Mouse (Mus musculus) neutrophil, adult 5-6 weeks (primary cell): ENCODE measurements around the gene Fam78b. TPM values are rescaled to one million over a fixed set of nuclear protein-coding genes. Genes with fewer than 3 reads are reported as not detected.

Source experiments
- ATAC-seq: fragments of 151-379, 151-347 bp; 2 replicates; pipeline ENCODE4 v1.8.0; 2017; ENCODE audit warnings: mild to moderate bottlenecking, moderate TSS enrichment; ENCODE audit not compliant: insufficient number of reproducible peaks, poor library complexity, low FRiP score, severe bottlenecking; ENCODE audit errors: extremely low read depth
- total RNA-seq: library from RNA; stranded (forward); fragments of 200-1000 nt; gene quantifications from 2 replicates; pipeline ENCODE4 v1.2.3, GENCODE M21; 2017

Gene Fam78b
- total RNA-seq: 0.25 and 1.0 TPM in 2 replicates

DNA sequence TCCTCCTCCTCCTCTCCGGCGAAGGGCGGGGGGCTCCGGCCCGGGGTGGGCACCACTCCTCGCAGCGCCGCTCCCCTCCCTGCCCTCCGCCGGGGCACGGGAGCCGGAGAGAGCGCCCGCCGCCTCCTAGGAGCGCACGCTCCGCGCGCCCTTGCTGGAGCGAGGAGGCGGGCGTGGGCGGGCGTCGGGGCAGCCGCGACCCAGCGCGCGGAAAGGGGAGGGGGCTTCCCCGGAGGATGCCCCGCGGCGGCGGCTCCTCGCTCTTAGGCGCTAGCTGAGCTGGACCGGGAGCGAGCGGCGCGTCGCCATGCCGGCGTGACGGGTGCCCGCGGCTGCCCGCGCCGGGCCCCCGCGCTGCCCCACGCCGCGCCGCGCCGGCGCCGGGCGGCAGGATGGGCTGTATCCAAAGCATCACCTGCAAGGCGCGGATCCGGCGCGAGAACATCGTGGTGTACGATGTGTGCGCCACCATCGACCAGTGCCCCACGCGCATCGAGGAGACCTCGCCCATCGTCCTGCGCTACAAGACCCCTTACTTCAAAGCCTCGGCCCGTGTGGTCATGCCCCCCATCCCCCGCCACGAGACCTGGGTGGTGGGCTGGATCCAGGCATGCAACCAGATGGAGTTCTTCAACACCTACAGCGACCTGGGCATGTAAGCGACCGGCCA is at the start of gene Fam78b:
Gene Fam78b, plus strand, starts transcription at position 244 of the 670 bp plus-strand sequence.
- no peak for ATAC-seq

GRCm38 (mm10) chr1:166964508-166964907 is 36.7 kb upstream of the Fam78b start:
- no peak for ATAC-seq

GRCm38 (mm10) chr1:166968271-166968670 is 32.9 kb upstream of the Fam78b start:
- no peak for ATAC-seq

DNA sequence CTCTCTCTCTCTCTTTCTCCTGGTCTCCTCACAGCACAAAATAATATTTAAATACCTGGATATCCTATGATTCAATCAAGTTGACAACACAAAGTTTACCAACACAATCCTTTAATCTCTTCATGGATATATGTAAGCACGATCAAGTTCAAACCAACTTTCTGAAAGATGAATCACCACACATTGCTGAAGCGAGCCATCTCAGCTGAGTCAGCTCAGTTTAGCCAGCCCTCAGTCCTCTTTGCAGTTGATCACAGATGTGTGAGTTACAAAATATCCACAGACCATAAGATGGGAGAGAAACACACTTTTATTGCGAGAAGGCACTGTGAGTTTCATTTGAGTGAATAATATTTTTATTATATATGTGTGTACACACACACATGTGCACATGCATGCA is 27.5 kb upstream of the Fam78b start:
- ATAC-seq: no peak

GRCm38 (mm10) chr1:166978611-166979010 is 22.6 kb upstream of the Fam78b start:
- ATAC-seq: no peak

DNA sequence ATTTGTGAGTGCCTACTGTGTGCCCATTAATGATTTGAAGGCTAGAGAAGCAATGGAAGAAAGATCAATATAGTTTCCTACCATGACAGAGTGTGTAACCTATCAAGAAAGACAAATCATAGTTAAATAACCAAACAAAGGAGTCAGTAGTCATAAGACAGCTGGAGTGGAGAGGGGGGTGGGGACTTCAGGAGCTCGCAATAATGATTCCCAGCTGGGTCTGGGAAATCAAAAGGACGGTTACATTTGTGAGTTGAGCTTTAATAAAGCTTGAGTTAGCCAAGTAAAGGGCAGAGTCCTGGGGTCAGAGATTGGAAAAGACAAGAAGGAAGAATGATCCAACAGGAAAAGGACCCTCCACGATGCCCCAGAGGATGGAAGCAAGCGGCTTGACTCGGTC is 7.0 kb upstream of the Fam78b start:
- ATAC-seq: no peak

- ATAC-seq: no peak
These were observed 5.0 kb upstream of the Fam78b start for GRCm38 (mm10) chr1:166996250-166996649.

- ATAC-seq: no peak
These were observed 4.4 kb upstream of the Fam78b start for GRCm38 (mm10) chr1:166996811-166997210.

- ATAC-seq: no peak
These were observed 566 bp upstream of the Fam78b start for GRCm38 (mm10) chr1:167000529-167001173.

DNA sequence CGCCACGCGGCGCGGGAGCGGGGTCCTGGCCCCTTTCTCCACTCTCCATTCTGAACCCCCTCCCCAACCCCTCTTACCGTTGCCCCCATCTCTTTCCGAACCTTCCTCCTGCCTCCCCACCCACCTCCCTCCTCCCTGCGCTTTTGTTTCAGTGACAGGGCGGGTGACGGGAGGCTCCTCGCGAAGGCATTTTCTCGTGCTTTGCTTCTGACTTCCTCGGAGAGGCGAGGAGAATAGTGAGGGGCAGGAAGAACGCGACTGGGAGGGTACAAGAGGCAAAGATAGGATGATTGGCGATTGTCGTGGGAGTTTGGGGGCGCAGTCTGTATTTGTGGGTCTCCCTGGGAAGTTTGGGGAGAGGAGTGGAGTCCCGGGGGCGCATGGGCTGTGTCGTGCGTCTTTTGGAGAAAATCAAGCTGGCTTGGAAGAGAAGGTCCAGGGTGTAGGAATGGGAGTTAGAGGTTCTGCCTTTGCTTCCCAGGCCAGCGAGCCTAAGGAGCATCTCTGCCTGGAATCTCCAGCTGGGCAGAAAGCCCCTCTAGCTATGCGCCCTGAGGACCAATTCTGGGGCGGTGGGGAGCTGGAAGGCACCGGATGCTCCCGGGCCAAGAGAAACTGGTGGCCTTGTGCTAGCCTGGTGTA is 748 bp downstream of the Fam78b start:
- no peak for ATAC-seq

- ATAC-seq: no peak
These were observed 1.3 kb downstream of the Fam78b start for GRCm38 (mm10) chr1:167002486-167002850.

GRCm38 (mm10) chr1:167004621-167005020 is 3.4 kb downstream of the Fam78b start:
- no peak for ATAC-seq

- ATAC-seq: no peak
These were observed 6.1 kb downstream of the Fam78b start for GRCm38 (mm10) chr1:167007341-167007740.

DNA sequence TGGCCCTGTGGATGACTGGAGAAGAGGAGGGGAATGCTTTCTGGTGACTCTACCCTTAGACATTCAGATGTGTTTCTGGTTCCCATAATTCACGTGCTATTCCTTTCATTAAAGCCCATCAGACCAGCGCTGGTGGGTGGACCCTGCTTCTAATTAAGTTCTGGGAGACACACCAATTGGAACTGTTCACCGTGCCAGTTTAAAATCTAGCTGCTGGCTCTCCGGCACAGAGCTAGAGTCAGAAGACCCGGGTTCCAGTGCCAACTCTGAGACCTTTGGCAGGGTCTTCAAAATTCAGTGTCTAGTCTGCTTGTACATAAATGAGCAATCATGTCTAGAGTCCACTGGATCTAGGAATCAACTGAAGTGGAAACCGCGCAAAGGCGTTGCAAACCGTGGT is 9.0 kb downstream of the Fam78b start:
- ATAC-seq: no peak

DNA sequence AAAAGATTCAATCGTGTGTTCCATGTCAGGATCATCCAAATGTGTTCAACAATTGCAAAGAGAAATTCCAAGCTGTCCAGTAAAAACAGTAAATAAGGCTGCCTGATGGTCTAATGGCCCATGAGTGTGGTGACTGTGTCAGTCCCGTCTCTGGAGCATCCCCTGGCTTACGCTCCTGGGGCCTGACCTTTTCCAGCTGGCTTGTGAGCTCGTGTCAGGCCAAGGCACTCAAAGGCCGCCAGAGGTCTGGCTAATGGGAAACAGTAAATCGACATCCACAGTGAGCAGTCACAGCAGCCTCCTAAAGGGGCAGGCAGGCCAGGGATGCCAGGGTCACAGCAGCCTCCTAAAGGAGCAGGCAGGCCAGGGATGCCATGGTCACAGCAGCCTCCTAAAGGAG is 10.1 kb downstream of the Fam78b start:
- no peak for ATAC-seq

GRCm38 (mm10) chr1:167012616-167013015 is 11.4 kb downstream of the Fam78b start:
- ATAC-seq: no peak

- no peak for ATAC-seq
These were observed 12.1 kb downstream of the Fam78b start for GRCm38 (mm10) chr1:167013234-167013864.

GRCm38 (mm10) chr1:167016269-167016668 is 15.1 kb downstream of the Fam78b start:
- ATAC-seq: no peak

- no peak for ATAC-seq
These were observed 20.8 kb downstream of the Fam78b start for GRCm38 (mm10) chr1:167022001-167022424.
